Mouse (Mus musculus) spleen, adult 2 months (tissue): ENCODE measurements around the gene Olfr455. TPM values are rescaled to one million over a fixed set of nuclear protein-coding genes. Genes with fewer than 3 reads are reported as not detected.

Source experiments
- DNase-seq, 2 experiments: peaks; one replicate each; pipeline versions ENCODE4 v3.0.0 to v3.0.0-alpha.2; 2012 to 2021; ENCODE audit warnings: low spot score in 2 of 2, low read depth in 1 of 2
- H3K27ac ChIP-seq: fragments of 200-500 bp; 2 replicates; pipeline ENCODE4 v1.5.1; 2012; ENCODE audit warnings: low read length, inconsistent platforms; ENCODE audit not compliant: insufficient read depth
- H3K27me3 ChIP-seq: fragments of 200-500 bp; 2 replicates; pipeline ENCODE4 v1.6.1; 2012; ENCODE audit warnings: mild to moderate bottlenecking, moderate library complexity, low read length, inconsistent platforms; ENCODE audit not compliant: control insufficient read depth, insufficient read depth
- H3K36me3 ChIP-seq: fragments of 200-500 bp; 2 replicates; pipeline ENCODE4 v1.6.1; 2012; ENCODE audit warnings: mild to moderate bottlenecking, low read length, inconsistent platforms; ENCODE audit not compliant: control insufficient read depth, insufficient read depth
- H3K4me1 ChIP-seq: fragments of 200-500 bp; 2 replicates; pipeline ENCODE4 v1.6.1; 2011; ENCODE audit warnings: inconsistent platforms; ENCODE audit not compliant: control insufficient read depth, insufficient read depth, insufficient read length
- H3K4me3 ChIP-seq: fragments of 200-500 bp; 2 replicates; pipeline ENCODE4 v1.5.1; 2011; ENCODE audit warnings: mild to moderate bottlenecking, inconsistent platforms; ENCODE audit not compliant: insufficient read depth, insufficient read length; ENCODE audit errors: extremely low read depth
- CTCF ChIP-seq: fragments of 200-500 bp; IDR thresholded peaks from 2 replicates; pipeline ENCODE4 v1.5.1; 2011; ENCODE audit warnings: mild to moderate bottlenecking, inconsistent platforms; ENCODE audit not compliant: insufficient read depth, insufficient read length, insufficient replicate concordance; ENCODE audit errors: extremely low read depth
- POLR2A ChIP-seq: fragments of 200-500 bp; IDR thresholded peaks from 2 replicates; pipeline ENCODE4 v1.6.1; 2011; ENCODE audit warnings: low read depth, low read length, inconsistent platforms
- WGBS: fragments of 180-500 bp; shearing (Covaris S2); methylation state at CpG from one replicate; pipeline ENCODE4 v1.1.7; 2018; 5-methylcytosine and 5-hydroxymethylcytosine counted together
- polyA plus RNA-seq: library from polyadenylated mRNA; depleted of rRNA; stranded (reverse); fragments of >200 nt; gene quantifications from 2 replicates; pipeline ENCODE4 v1.2.3, GENCODE M21; 2012

Gene Olfr455
- polyA plus RNA-seq, 1 experiment = not detected

- TF ChIP-seq CTCF = no peak
- TF ChIP-seq POLR2A = no peak
- Histone ChIP-seq H3K36me3 (no peaks in the 10 kb centered on the region), H3K27me3 (no peaks in the 10 kb centered on the region), H3K27ac (no peak overlapping the region), H3K4me3 (no peak overlapping the region), H3K4me1 (no peaks in the 10 kb centered on the region)
- WGBS = 59% methylated on average over 2 of the region's 2 CpGs
- DNase-seq = no peak
Observed at GRCm38 (mm10) chr6:42568205-42568604, 20.8 kb upstream of the Olfr455 start.

GRCm38 (mm10) chr6:42566076-42566598 lies 18.8 kb upstream of the Olfr455 start:
- WGBS = 87% methylated on average over 2 of the region's 2 CpGs
- Histone ChIP-seq H3K27ac (no peak overlapping the region), H3K36me3 (no peaks in the 10 kb centered on the region), H3K4me1 (no peaks in the 10 kb centered on the region), H3K4me3 (no peak overlapping the region), H3K27me3 (no peaks in the 10 kb centered on the region)
- no peak for TF ChIP-seq CTCF
- no peak for DNase-seq

GRCm38 (mm10) chr6:42562280-42562679 lies 14.9 kb upstream of the Olfr455 start:
- H3K4me3 ChIP-seq = no peak overlapping the region
- H3K27ac ChIP-seq = no peak overlapping the region
- TF ChIP-seq POLR2A (no peak), CTCF (no peak)
- 73% methylated on average over 2 of the region's 2 CpGs for WGBS
- no peaks in the 10 kb centered on the region for H3K4me1 ChIP-seq
- DNase-seq = no peak
- no peaks in the 10 kb centered on the region for H3K27me3 ChIP-seq
- H3K36me3 ChIP-seq = no peaks in the 10 kb centered on the region

- H3K27me3 ChIP-seq = no peaks in the 10 kb centered on the region
- WGBS = 83% methylated on average over 5 of the region's 5 CpGs
- no peak overlapping the region for H3K27ac ChIP-seq
- H3K4me1 ChIP-seq = no peaks in the 10 kb centered on the region
- TF ChIP-seq CTCF (no peak), POLR2A (no peak)
- no peaks in the 10 kb centered on the region for H3K36me3 ChIP-seq
- H3K4me3 ChIP-seq = no peak overlapping the region
- DNase-seq = no peak
Observed at GRCm38 (mm10) chr6:42560885-42561284, 13.5 kb upstream of the Olfr455 start.

- TF ChIP-seq POLR2A = no peak
- no peak for TF ChIP-seq CTCF
- no peak overlapping the region for H3K4me3 ChIP-seq
- H3K36me3 ChIP-seq = no peaks in the 10 kb centered on the region
- no peaks in the 10 kb centered on the region for H3K27me3 ChIP-seq
- H3K4me1 ChIP-seq = no peaks in the 10 kb centered on the region
- 96% methylated on average over 14 of the region's 14 CpGs for WGBS
- H3K27ac ChIP-seq = no peak overlapping the region
- DNase-seq = no peak
Observed at GRCm38 (mm10) chr6:42558641-42559040, 11.3 kb upstream of the Olfr455 start.

GRCm38 (mm10) chr6:42546180-42546579 lies 1.2 kb downstream of the Olfr455 start:
- DNase-seq = no peak
- Histone ChIP-seq H3K27me3 (no peaks in the 10 kb centered on the region), H3K4me1 (no peaks in the 10 kb centered on the region), H3K4me3 (no peak overlapping the region), H3K36me3 (no peaks in the 10 kb centered on the region), H3K27ac (no peak overlapping the region)
- TF ChIP-seq CTCF (no peak), POLR2A (no peak)
- 87% methylated on average over 2 of the region's 2 CpGs for WGBS

GRCm38 (mm10) chr6:42545451-42545885 lies 1.9 kb downstream of the Olfr455 start:
- no peak for DNase-seq
- 73% methylated on average over 2 of the region's 2 CpGs for WGBS
- no peaks in the 10 kb centered on the region for H3K27me3 ChIP-seq
- H3K36me3 ChIP-seq = no peaks in the 10 kb centered on the region
- no peaks in the 10 kb centered on the region for H3K4me1 ChIP-seq
- TF ChIP-seq CTCF = no peak
- no peak overlapping the region for H3K27ac ChIP-seq
- no peak overlapping the region for H3K4me3 ChIP-seq
